Mouse (Mus musculus) embryonic fibroblast, embryonic 13.5 days (primary cell): Measurements from ENCODE around the gene Capn12.

Experiments
- CTCF ChIP-seq: IDR thresholded peaks from 2 replicates; pipeline ENCODE4 v1.5.1; 2011; ENCODE audit warnings: mild to moderate bottlenecking, control low read depth, low read length, moderate library complexity, borderline replicate concordance; ENCODE audit not compliant: insufficient read depth
- POLR2A ChIP-seq: IDR thresholded peaks from 2 replicates; pipeline ENCODE4 v1.6.1; 2011; ENCODE audit warnings: low read depth, mild to moderate bottlenecking, control low read depth, low read length, moderate library complexity

DNA sequence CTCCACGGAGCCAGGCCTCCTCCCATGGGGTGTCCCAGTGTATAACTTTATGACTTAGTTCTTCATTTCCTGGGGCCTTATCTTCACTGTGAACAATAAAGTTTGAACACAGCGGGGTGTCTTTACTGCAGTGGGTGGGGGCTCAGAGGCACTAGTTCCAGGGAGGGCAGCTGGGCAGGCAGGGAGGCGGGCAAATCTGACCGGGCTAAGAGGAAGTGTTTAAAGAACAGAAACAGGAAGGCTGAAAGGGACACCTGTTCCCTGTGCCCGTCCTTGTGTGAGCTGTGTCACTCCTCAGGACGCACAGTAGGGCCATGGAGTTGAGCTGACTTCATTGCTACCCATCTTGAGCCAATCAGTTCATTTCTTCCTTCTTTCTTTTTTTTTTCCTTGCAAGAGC is 49.1 kb upstream of the Capn12 start:
- TF ChIP-seq CTCF, result no peak
- TF ChIP-seq POLR2A, result no peak
